Mouse (Mus musculus) adrenal gland, postnatal 36 days (tissue): ENCODE data around the gene Slc7a11. TPM values are rescaled to one million over a fixed set of nuclear protein-coding genes. Genes with fewer than 3 reads are reported as not detected.

ENCODE experiments used
- DNase-seq, 2 experiments: peaks; one replicate each; pipeline ENCODE4 v3.0.0; 2021; ENCODE audit warnings: mixed read lengths in 1 of 2
- total RNA-seq, 2 experiments: library from RNA; stranded (reverse); gene quantifications; 2 replicates each; pipeline ENCODE4 v1.2.3; 2021

Slc7a11 gene
- total RNA-seq, 2 experiments from 2014 or later, result 0.76 to 0.86 TPM

DNA sequence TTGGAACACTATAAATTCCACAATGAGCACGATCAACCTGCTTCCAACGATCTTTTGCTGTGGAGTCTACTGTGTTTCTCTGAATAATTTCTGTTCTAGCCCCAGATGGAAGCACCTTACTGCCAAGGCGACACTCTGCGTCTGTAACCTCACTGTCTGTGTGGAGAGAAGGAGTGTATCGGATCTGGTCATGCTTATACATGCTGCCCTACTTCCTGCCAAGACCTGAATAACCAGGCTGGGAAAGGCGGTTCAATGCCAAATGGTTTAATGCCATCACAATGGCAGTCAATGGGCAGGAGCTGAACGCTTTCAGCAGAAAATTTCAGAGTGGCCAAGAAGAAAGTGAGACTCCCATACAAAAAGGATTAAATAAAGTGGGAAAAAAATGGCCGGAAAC is 137.1 kb downstream of the Slc7a11 start:
- no peak for DNase-seq

DNA sequence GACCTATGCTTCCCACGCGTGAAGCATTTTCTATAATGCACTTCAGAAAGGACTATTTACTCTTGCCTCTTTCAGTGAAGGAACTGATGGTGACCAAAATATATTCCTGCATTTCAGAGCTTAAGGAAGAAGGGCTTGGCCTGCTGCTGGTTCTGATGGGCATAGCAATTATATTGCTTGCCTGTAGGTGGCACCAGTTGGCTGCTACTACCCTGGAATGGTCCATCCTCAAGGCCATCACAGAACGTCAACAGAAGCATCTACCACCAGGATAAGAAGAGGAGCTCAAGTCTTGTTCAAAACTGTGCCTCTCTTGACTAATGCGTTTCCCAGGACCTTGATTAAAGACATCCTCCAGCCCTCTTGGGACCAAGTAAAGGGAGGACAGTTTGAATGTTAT is 139.3 kb downstream of the Slc7a11 start:
- peak; percentile 43 to 69 for DNase-seq

- DNase-seq, result no peak
Observed at GRCm38 (mm10) chr3:50302648-50303047, 140.8 kb downstream of the Slc7a11 start.

DNA sequence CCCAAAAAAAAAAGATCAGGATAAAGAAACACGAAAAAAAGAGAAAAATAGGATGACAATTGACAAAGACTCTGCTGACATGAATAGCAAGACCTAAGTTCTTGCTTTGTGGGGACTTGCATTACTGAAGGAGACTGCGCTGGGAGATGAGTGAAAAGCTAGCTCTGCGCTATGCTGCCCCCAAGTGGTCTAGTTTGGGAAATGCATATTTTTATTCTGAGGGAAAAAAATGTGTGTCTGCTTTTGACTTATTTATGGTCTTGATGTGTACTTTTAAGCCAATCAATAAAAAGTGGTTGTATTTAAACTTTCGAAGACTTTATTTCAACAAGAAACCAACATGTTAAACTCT is 142.5 kb downstream of the Slc7a11 start:
- DNase-seq, result peak; percentile 54 to 64

DNA sequence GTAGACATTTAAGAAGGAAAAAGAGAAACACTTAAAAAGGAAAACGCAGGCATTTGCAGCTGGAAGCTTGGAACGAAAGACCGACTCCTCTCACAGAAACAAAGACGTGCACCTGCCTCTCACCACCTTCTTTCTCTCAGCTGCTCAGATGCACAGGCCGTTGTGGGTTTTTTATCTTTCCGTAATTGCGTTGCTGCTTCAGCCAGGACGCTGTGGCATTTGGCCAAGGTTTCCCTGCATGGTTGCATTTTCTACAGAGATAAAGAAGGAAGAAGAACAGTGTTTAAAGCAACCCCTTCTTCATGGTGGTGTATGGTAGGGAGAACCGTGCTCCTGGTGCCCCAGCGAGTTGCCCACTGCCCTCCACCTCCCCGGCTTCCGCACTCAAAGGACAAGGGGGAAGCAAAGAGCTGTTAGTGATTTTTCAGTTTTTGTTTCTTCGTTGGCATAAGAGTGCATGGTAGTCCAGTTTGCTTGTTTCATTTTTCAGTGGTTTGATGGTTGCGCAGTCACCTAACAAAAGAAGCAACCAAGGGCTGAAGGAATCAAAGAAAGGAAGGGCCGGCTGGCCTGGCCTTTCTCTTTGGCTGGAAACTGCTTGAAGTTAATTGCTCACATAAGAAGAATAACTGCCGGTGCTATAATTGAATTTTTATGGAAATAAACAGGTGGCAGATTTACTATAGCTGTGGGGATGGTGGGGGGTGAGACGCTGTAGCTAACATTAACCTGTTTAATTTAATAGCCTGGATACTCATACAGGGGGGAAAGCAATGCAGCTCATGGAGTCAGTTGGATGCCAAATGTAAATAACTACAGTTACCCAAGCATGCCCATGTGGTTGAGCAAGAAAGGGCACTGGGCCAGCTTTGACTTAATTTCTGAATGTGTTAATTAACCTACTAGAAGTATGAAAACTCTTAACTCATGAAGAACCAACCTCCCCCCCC is 143.1 kb downstream of the Slc7a11 start:
- peak in 1 of 2 experiments; percentile 7 for DNase-seq

GRCm38 (mm10) chr3:50298366-50298991 is 144.9 kb downstream of the Slc7a11 start:
- DNase-seq, result no peak

- no peak for DNase-seq
Observed at GRCm38 (mm10) chr3:50296956-50297355, 146.5 kb downstream of the Slc7a11 start.

- DNase-seq, result no peak
Observed at GRCm38 (mm10) chr3:50275023-50275422, 168.4 kb downstream of the Slc7a11 start.

DNA sequence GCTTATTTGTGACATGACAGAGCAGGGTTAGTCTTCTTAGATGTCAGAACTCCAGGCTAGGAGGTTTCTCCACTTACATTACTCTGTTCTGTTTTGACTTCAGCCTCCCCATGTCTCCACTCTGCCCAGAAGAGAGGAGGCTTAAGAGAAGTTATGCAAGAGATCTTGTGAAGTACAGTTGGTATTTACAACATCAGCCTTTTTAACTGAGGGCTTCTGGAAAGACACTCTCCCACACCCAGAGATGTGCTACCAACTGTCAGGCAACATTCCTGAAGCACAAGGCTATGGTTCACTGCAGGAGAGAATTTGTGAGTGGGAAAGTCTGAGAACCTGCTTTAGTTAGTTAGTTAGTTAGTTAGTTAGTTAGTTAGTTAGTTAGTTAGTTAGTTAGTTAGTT is 171.2 kb downstream of the Slc7a11 start:
- no peak for DNase-seq

- DNase-seq, result no peak
Observed at GRCm38 (mm10) chr3:50269680-50270079, 173.7 kb downstream of the Slc7a11 start.

DNA sequence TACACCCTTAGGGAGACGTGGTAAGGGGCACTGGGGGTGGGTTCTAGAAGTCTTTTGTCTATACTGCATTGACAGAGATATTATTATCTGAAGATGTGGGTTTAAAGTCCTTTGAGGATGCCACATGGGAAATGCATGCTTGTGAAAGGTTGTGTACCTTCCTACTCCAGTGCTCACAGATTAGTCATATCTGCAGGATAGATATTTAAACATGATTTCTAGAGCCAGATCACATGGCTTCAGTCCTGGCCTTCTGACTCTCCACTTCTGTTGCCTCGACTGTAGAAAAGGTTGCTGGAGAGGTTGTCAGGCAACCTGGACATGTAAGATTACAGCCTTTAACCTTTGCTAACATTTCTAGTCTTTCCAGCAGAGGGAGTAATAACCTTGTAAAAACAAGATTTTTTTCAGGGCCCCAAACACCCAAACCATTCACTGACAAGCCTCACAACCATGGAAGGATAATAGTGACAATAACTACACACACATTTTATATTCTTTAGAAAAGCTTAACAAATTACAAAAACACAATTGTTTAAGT is 180.8 kb downstream of the Slc7a11 start:
- DNase-seq, result no peak

DNA sequence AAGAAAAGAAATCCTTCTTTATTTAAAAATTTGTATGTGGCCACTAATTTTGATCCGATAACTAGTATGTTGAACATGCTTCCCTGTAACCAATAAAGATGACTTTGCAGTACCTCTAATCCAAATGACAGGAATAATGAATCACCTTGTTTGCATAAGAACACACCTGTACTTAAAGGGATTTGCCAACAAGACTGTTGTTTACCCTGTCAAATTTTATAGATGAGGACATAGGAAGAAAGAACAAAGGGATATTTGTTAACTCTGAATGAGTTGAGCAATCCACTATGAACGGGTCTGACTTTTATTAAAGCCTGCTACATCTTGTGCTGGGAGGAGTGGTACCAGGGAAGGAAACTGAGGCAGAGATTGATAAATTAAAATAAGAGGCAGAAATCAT is 181.3 kb downstream of the Slc7a11 start:
- no peak for DNase-seq

DNA sequence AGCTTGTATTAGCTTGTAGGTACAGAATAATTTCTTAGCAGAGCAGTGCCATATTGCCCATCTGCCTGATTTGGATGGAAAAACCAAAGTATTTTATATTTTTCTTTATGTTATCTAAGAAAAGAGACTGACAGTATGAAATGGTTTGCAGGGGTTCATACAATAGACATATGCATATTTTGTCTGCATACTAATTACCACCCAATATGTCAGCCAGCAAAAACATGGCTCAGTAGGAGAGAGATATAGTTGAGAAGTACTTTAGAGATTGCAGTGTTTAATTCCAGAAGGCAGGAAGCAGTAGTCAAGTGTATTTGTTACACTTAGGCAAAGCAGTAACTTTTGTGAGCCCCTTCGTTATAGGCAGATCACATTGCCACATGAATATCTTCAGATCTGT is 182.7 kb downstream of the Slc7a11 start:
- DNase-seq, result no peak

DNA sequence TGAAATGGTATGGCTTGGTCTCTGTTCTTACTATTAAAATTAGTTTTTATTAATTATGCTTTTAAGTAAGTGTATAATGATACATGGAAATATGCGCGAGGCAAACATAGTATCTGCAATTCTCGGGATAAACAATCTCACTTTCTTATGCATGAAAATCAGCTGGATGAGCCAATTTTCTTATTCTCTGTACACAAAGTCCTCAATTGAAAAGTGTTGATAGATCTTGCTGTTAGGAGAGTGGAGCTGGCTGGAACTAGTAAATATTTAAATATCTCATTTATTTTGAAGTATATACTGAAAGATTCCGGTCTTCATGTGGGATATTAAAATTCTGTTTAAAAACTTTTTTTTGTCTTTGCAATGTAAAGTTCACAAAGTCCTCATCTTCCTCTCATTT is 184.6 kb downstream of the Slc7a11 start:
- no peak for DNase-seq

- no peak for DNase-seq
Observed at GRCm38 (mm10) chr3:50249598-50250300, 193.7 kb downstream of the Slc7a11 start.

GRCm38 (mm10) chr3:50235990-50236389 is 207.4 kb downstream of the Slc7a11 start:
- DNase-seq, result no peak

- DNase-seq, result no peak
Observed at GRCm38 (mm10) chr3:50233144-50233543, 210.3 kb downstream of the Slc7a11 start.

GRCm38 (mm10) chr3:50224390-50225114 is 218.9 kb downstream of the Slc7a11 start:
- no peak for DNase-seq

DNA sequence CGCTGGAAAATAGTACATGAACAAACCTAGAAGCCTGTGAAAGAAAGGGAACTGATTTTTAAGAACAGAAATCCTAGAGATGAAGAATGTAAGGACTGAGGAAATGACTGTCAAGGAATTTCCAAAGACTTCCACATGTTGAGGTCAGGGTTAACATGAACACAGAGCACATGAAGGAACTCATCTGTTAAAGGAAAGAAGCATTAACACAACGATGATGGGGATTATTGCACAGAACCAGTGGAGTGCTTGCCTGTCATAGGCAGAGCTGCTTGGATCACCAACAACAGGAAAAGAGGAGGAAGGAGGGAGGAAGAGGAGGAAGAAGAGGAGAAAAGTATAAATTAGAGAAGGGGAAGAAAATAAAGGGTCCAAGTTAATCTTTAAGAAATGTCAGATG is 223.0 kb downstream of the Slc7a11 start:
- no peak for DNase-seq

DNA sequence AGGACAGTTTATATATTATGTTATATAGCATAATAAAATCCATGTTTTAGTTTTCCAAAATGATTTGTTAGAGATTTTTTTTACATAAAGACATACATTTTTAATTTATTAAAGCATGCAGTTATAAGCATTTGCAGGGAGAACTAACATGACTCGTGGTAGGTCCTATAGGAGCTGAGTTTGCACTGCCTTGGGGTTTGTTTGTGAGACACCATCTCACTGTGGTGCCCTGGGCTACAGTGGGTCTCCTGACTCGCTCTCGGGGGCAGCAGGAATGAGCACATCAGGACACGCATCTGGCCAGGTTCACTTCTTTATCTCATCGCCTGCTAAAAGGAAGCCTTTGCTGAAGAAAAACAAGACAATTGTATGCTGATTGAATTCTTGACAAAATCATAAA is 257.0 kb downstream of the Slc7a11 start:
- no peak for DNase-seq

GRCm38 (mm10) chr3:50185879-50186278 is 257.5 kb downstream of the Slc7a11 start:
- DNase-seq, result no peak

- no peak for DNase-seq
Observed at GRCm38 (mm10) chr3:50160756-50161155, 282.7 kb downstream of the Slc7a11 start.
